Mouse (Mus musculus): ENCODE results near the gene C730034F03Rik. TPM values are rescaled to one million over a fixed set of nuclear protein-coding genes. Genes with fewer than 3 reads are reported as not detected.
"Not testable (repeated sequence)": the region's sequence is repeated elsewhere in the genome, so short reads cannot be mapped to it uniquely, and the experiment has no call there.

Gene C730034F03Rik
- polyA plus RNA-seq, 1 experiment from 2014 or later = 6.2 TPM

GRCm38 (mm10) chr15:89415282-89415681 is 14.1 kb upstream of the C730034F03Rik start:
- Histone ChIP-seq H3K4me1 (replicated peaks) (no peaks in the 10 kb centered on the region), H3K9ac (no peak overlapping the region), H3K9me3 (no peaks in the 10 kb centered on the region), H3K36me3 (peaks cover 17% of the 10 kb centered on the region; the same call in 1 of the 2 replicates), H3K27me3 (no peaks in the 10 kb centered on the region), H3K4me2 (no peak overlapping the region), H3K4me3 (no peak overlapping the region), H3K27ac (replicated peaks) (no peak overlapping the region)
- no peak for ATAC-seq (ENCODE audit: low FRiP score, low read depth)
- 88% methylated on average over 8 of the region's 8 CpGs for WGBS

GRCm38 (mm10) chr15:89421938-89422337 is 7.5 kb upstream of the C730034F03Rik start:
- H3K27ac ChIP-seq (replicated peaks) = no peak overlapping the region
- H3K36me3 ChIP-seq = peaks cover 30% of the 10 kb centered on the region
- no peaks in the 10 kb centered on the region for H3K27me3 ChIP-seq
- H3K9ac ChIP-seq = no peak overlapping the region
- no peaks in the 10 kb centered on the region for H3K9me3 ChIP-seq
- ATAC-seq (ENCODE audit: low FRiP score, low read depth) = no peak
- WGBS = 93% methylated on average over 9 of the region's 9 CpGs
- no peaks in the 10 kb centered on the region for H3K4me1 ChIP-seq (replicated peaks)
- H3K4me2 ChIP-seq = no peak overlapping the region
- no peak overlapping the region for H3K4me3 ChIP-seq

- no peak overlapping the region for H3K4me3 ChIP-seq
- H3K27ac ChIP-seq (replicated peaks) = no peak overlapping the region
- H3K27me3 ChIP-seq = no peaks in the 10 kb centered on the region
- ATAC-seq (ENCODE audit: low FRiP score, low read depth) = no peak
- 85% methylated on average over 8 of the region's 8 CpGs for WGBS
- H3K9ac ChIP-seq = no peak overlapping the region
- no peak overlapping the region for H3K4me2 ChIP-seq
- peaks cover 10% of the 10 kb centered on the region for H3K4me1 ChIP-seq (replicated peaks)
- H3K36me3 ChIP-seq = peaks cover 32% of the 10 kb centered on the region
- no peaks in the 10 kb centered on the region for H3K9me3 ChIP-seq
Observed at GRCm38 (mm10) chr15:89424621-89425020, 4.8 kb upstream of the C730034F03Rik start.

DNA sequence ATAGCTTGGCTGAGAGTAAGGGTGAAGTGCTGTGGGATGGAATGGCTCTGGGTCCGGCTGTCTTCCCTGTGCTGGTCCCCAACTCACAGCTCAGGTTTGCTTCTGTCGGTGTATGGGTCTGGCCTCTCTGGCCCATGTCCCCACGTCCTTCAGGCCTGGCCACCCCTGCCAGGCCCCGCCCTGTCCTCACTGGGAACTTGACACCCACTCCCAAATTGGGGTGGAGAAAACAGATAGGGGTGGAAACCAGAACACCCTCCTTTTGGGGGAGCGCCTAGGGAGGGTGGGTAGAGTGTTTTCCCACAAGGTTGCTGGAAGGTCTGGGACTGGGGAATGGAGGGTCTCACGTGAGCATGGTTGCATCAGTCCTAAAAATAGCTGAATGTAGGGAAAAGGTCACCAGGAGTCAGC is 3.7 kb upstream of the C730034F03Rik start, which contains the start of gene Cpt1b:
Gene Cpt1b (minus strand): TSS at position 153 of the 411 bp plus-strand sequence.
- H3K4me2 ChIP-seq = no peak within 1 kb of the TSS
- whole genome bisulfite sequencing = 44% methylated on average over 6 of the region's 6 CpGs

DNA sequence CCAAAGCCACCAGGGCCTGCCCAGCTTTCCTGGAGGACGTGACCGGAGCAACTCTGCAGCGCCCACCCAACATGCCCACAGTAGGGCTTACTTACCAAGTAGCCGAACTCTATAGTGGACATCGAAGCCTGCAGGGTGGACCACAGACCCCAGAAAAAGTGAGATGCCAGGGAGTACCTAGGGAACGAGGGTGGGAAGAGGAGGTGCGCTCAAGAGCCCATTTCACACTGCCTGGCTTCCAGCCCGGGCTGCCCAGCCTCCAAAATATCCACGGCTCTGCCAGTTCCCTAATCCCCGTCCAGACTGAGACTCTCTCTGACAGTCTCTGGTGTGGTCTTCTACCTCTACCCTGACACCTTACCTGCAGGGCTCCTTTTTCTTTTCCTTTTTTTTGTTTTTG is 2.7 kb upstream of the C730034F03Rik start:
- Histone ChIP-seq H3K9me3 (no peaks in the 10 kb centered on the region), H3K9ac (no peak overlapping the region), H3K4me3 (no peak overlapping the region), H3K4me1 (replicated peaks) (peaks cover 25% of the 10 kb centered on the region), H3K27ac (replicated peaks) (no peak overlapping the region), H3K27me3 (no peaks in the 10 kb centered on the region), H3K4me2 (no peak overlapping the region), H3K36me3 (peaks cover 22% of the 10 kb centered on the region)
- WGBS = 90% methylated on average over 10 of the region's 10 CpGs
- ATAC-seq (ENCODE audit: low FRiP score, low read depth) = no peak

More for the DNA sequence above, 3.7 kb upstream of the C730034F03Rik start, which contains the start of gene Cpt1b:
- Histone ChIP-seq H3K27me3 (no peaks in the 10 kb centered on the region), H3K9me3 (no peaks in the 10 kb centered on the region), H3K4me1 (replicated peaks) (peaks cover 15% of the 10 kb centered on the region), H3K9ac (no peak within 1 kb of the TSS), H3K4me3 (no peak within 1 kb of the TSS), H3K36me3 (peaks cover 22% of the 10 kb centered on the region), H3K27ac (replicated peaks) (no peak within 1 kb of the TSS)
- ATAC-seq (ENCODE audit: low FRiP score, low read depth) = no peak

- H3K27me3 ChIP-seq = no peaks in the 10 kb centered on the region
- 83% methylated on average over 19 of the region's 19 CpGs for whole genome bisulfite sequencing
- ATAC-seq (ENCODE audit: low FRiP score, low read depth) = no peak
Observed at GRCm38 (mm10) chr15:89428136-89428790, 1.1 kb upstream of the C730034F03Rik start.

DNA sequence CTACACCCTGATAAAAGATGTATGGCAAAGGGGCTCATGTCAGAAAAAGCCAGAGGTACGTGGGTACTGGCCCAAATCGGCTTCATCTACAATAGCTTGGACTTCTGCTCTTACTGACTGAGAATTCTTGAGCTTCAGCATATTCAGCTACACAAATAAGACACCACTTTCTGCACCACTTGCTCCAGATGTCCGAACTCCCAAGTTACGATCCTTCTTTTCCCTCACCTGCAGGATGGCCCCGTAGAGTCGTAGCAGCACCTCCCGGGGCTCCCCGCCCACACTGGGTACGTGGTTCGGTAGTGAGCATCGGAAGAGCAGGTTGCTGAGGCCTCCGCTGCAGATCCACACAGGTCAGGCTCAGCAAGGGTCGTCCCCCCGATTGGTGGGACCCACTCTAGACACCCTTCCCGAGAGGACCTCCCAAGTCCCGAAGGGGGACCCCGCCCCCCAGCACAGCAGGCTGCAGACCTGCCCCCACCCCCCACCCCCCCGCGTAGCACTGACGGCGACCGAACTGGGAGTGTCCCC is 503 bp upstream of the C730034F03Rik start:
- Histone ChIP-seq H3K36me3 (peaks cover 22% of the 10 kb centered on the region), H3K9ac (peak overlapping the region; percentile 75), H3K4me3 (peak overlapping the region; percentile 80), H3K9me3 (no peaks in the 10 kb centered on the region), H3K4me2 (peak overlapping the region; percentile 95), H3K4me1 (replicated peaks) (peaks cover 27% of the 10 kb centered on the region), H3K27me3 (no peaks in the 10 kb centered on the region), H3K27ac (replicated peaks) (peak overlapping the region; percentile 97)
- ATAC-seq (ENCODE audit: low FRiP score, low read depth) = peak; percentile 55
- WGBS = 4% methylated on average over 17 of the region's 22 CpGs

More at GRCm38 (mm10) chr15:89428136-89428790, 1.1 kb upstream of the C730034F03Rik start:
- Histone ChIP-seq H3K4me1 (replicated peaks) (peaks cover 27% of the 10 kb centered on the region), H3K4me3 (peak overlapping the region; percentile 80), H3K4me2 (peak overlapping the region; percentile 95), H3K36me3 (peaks cover 22% of the 10 kb centered on the region), H3K27ac (replicated peaks) (no peak overlapping the region; the same call in 1 of the 2 replicates), H3K9ac (peak overlapping the region; percentile 75), H3K9me3 (no peaks in the 10 kb centered on the region)

- WGBS = 46% methylated on average over 6 of the region's 6 CpGs
- H3K4me1 ChIP-seq (replicated peaks) = peaks cover 27% of the 10 kb centered on the region
Observed at GRCm38 (mm10) chr15:89430341-89430740, 952 bp downstream of the C730034F03Rik start.

DNA sequence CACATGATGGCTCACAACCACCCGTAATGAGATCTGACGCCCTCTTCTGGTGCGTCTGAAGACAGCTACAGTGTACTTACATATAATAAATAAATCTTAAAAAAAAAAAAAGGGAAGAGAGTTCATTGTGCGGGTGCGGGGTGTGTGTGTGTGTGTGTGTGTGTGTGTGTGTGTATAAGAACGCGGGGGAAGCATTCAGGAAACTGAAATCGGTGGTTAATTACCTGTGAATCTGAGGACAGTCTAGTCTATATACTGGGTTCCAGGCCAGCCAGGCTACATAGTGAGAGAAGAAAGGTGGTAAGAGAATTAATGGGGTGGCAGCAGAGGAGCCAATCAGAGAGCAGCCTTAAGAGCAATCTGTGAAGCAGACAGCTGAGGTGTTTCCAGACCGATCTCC is 1.4 kb downstream of the C730034F03Rik start:
- Histone ChIP-seq H3K4me1 (replicated peaks) (peaks cover 27% of the 10 kb centered on the region), H3K36me3 (peaks cover 18% of the 10 kb centered on the region), H3K4me2 (peak overlapping the region; percentile 95)
- H3K9ac ChIP-seq; H3K9me3 ChIP-seq; ATAC-seq (ENCODE audit: low FRiP score, low read depth); H3K27ac ChIP-seq (replicated peaks); H3K27me3 ChIP-seq; H3K4me3 ChIP-seq: not testable (repeated sequence)
- 86% methylated on average over 9 of the region's 9 CpGs for WGBS

More at GRCm38 (mm10) chr15:89430341-89430740, 952 bp downstream of the C730034F03Rik start:
- H3K36me3 ChIP-seq = peaks cover 22% of the 10 kb centered on the region
- peak overlapping the region; percentile 97 for H3K27ac ChIP-seq (replicated peaks)
- H3K9me3 ChIP-seq = no peaks in the 10 kb centered on the region
- H3K4me3 ChIP-seq = peak overlapping the region; percentile 80
- peak overlapping the region; percentile 95 for H3K4me2 ChIP-seq
- peak overlapping the region; percentile 75 for H3K9ac ChIP-seq
- ATAC-seq (ENCODE audit: low FRiP score, low read depth) = no peak
- no peaks in the 10 kb centered on the region for H3K27me3 ChIP-seq

- ATAC-seq (ENCODE audit: low FRiP score, low read depth) = no peak
- no peaks in the 10 kb centered on the region for H3K27me3 ChIP-seq
- H3K4me1 ChIP-seq (replicated peaks) = peaks cover 27% of the 10 kb centered on the region
- WGBS = 94% methylated on average over 3 of the region's 3 CpGs
- H3K36me3 ChIP-seq = peaks cover 14% of the 10 kb centered on the region
- no peaks in the 10 kb centered on the region for H3K9me3 ChIP-seq
- no peak overlapping the region for H3K27ac ChIP-seq (replicated peaks)
- H3K9ac ChIP-seq = no peak overlapping the region
- no peak overlapping the region for H3K4me3 ChIP-seq
- no peak overlapping the region for H3K4me2 ChIP-seq
Observed at GRCm38 (mm10) chr15:89431271-89431670, 1.9 kb downstream of the C730034F03Rik start.

DNA sequence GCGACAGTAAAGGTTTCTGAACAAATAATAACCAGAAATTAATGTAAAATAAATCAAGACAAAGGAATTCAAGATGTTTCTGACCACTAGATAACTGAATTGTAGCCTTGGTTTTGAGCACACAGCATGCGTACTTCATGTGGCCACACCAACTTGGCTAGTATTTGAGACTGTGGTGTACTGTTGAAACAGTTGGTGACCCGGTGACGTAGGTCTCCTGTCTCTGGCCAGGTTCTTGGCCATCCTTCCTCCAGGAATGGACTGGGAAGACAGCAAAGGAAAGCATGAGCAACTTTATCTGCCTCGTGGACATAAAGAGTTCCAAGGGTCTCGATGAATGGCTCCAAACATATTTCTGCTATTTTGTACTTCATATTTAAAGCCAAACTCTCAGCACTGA is 2.4 kb downstream of the C730034F03Rik start:
- Histone ChIP-seq H3K4me2 (no peak overlapping the region), H3K27me3 (no peaks in the 10 kb centered on the region), H3K4me3 (no peak overlapping the region), H3K36me3 (peaks cover 9% of the 10 kb centered on the region), H3K27ac (replicated peaks) (no peak overlapping the region), H3K9me3 (no peaks in the 10 kb centered on the region), H3K9ac (no peak overlapping the region), H3K4me1 (replicated peaks) (peaks cover 27% of the 10 kb centered on the region)
- no peak for ATAC-seq (ENCODE audit: low FRiP score, low read depth)
- 95% methylated on average over 6 of the region's 6 CpGs for WGBS

- H3K36me3 ChIP-seq = no peaks in the 10 kb centered on the region
- no peak for ATAC-seq (ENCODE audit: low FRiP score, low read depth)
Observed at GRCm38 (mm10) chr15:89432946-89433345, 3.6 kb downstream of the C730034F03Rik start.

More at GRCm38 (mm10) chr15:89432946-89433345, 3.6 kb downstream of the C730034F03Rik start:
- Histone ChIP-seq H3K9me3 (no peaks in the 10 kb centered on the region), H3K4me3 (no peak overlapping the region), H3K27ac (replicated peaks) (no peak overlapping the region), H3K4me1 (replicated peaks) (peaks cover 27% of the 10 kb centered on the region), H3K9ac (no peak overlapping the region), H3K4me2 (no peak overlapping the region), H3K27me3 (no peaks in the 10 kb centered on the region)
- WGBS = 74% methylated on average over 4 of the region's 4 CpGs

All from hindbrain, embryonic 15.5 days (tissue).